Mouse (Mus musculus): Measurements from ENCODE around the gene Mgat1. TPM values are rescaled to one million over a fixed set of nuclear protein-coding genes. Genes with fewer than 3 reads are reported as not detected.

The Mgat1 gene
- polyA plus RNA-seq, 1 experiment: 44.5 TPM

- H3K79me3 ChIP-seq (ENCODE audit: low read depth): no peaks in the 10 kb centered on the region
- H3K79me2 ChIP-seq (ENCODE audit: control insufficient read depth, insufficient read depth): no peaks in the 10 kb centered on the region
- no peaks in the 10 kb centered on the region for H3K36me3 ChIP-seq (ENCODE audit: control insufficient read depth, insufficient read depth)
- H3K27me3 ChIP-seq (ENCODE audit: control insufficient read depth, insufficient read depth, insufficient read length): no peaks in the 10 kb centered on the region
- no peak overlapping the region for H3K4me3 ChIP-seq (ENCODE audit: insufficient read depth, poor library complexity, severe bottlenecking)
- H3ac ChIP-seq (ENCODE audit: control insufficient read depth, insufficient read length, low read depth): no peak overlapping the region
- TF ChIP-seq CEBPB (IDR thresholded peaks at IDR 0.05; ENCODE audit: low read depth) (no peak), CTCF (IDR thresholded peaks at IDR 0.05; ENCODE audit: control insufficient read depth, insufficient read depth, insufficient read length) (no peak), MYOG (IDR thresholded peaks at IDR 0.05; ENCODE audit: control insufficient read depth, extremely low read depth, insufficient read length) (no peak), FOSL1 (IDR thresholded peaks at IDR 0.05; ENCODE audit: insufficient read depth, low read length, poor library complexity, severe bottlenecking) (no peak), MAX (IDR thresholded peaks at IDR 0.05) (no peak), MYOD1 (IDR thresholded peaks at IDR 0.05; ENCODE audit: control insufficient read depth, insufficient read length, low read depth) (no peak), USF1 (IDR thresholded peaks at IDR 0.05; ENCODE audit: low read depth) (no peak)
Measured at GRCm38 (mm10) chr11:49241471-49241870, 2.5 kb upstream of the Mgat1 start.

- Histone ChIP-seq H3K27me3 (ENCODE audit: control insufficient read depth, insufficient read depth, insufficient read length) (no peaks in the 10 kb centered on the region), H3ac (ENCODE audit: control insufficient read depth, insufficient read length, low read depth) (peak overlapping the region; percentile 45), H3K4me3 (ENCODE audit: insufficient read depth, poor library complexity, severe bottlenecking) (peak overlapping the region; percentile 39), H3K79me3 (ENCODE audit: low read depth) (no peaks in the 10 kb centered on the region), H3K36me3 (ENCODE audit: control insufficient read depth, insufficient read depth) (no peaks in the 10 kb centered on the region), H3K79me2 (ENCODE audit: control insufficient read depth, insufficient read depth) (no peaks in the 10 kb centered on the region)
- no peak for TF ChIP-seq CTCF (IDR thresholded peaks at IDR 0.05; ENCODE audit: control insufficient read depth, insufficient read depth, insufficient read length)
- TF ChIP-seq CEBPB (IDR thresholded peaks at IDR 0.05; ENCODE audit: low read depth): peak; percentile 14
- peak; percentile 82 for TF ChIP-seq USF1 (IDR thresholded peaks at IDR 0.05; ENCODE audit: low read depth)
Measured at GRCm38 (mm10) chr11:49242944-49243626, 906 bp upstream of the Mgat1 start.

- H3K79me2 ChIP-seq (ENCODE audit: control insufficient read depth, insufficient read depth): peaks cover 7% of the 10 kb centered on the region
- H3K27me3 ChIP-seq (ENCODE audit: control insufficient read depth, insufficient read depth, insufficient read length): no peaks in the 10 kb centered on the region
- H3K4me3 ChIP-seq (ENCODE audit: insufficient read depth, poor library complexity, severe bottlenecking): peak overlapping the region; percentile 39
- H3K79me3 ChIP-seq (ENCODE audit: low read depth): no peaks in the 10 kb centered on the region
- no peaks in the 10 kb centered on the region for H3K36me3 ChIP-seq (ENCODE audit: control insufficient read depth, insufficient read depth)
- H3ac ChIP-seq (ENCODE audit: control insufficient read depth, insufficient read length, low read depth): peak overlapping the region; percentile 19
- TF ChIP-seq CEBPB (IDR thresholded peaks at IDR 0.05; ENCODE audit: low read depth) (no peak), CTCF (IDR thresholded peaks at IDR 0.05; ENCODE audit: control insufficient read depth, insufficient read depth, insufficient read length) (no peak), USF1 (IDR thresholded peaks at IDR 0.05; ENCODE audit: low read depth) (no peak), MYOG (IDR thresholded peaks at IDR 0.05; ENCODE audit: control insufficient read depth, extremely low read depth, insufficient read length) (no peak), MAX (IDR thresholded peaks at IDR 0.05) (no peak), FOSL1 (IDR thresholded peaks at IDR 0.05; ENCODE audit: insufficient read depth, low read length, poor library complexity, severe bottlenecking) (no peak), MYOD1 (IDR thresholded peaks at IDR 0.05; ENCODE audit: control insufficient read depth, insufficient read length, low read depth) (no peak)
Measured at GRCm38 (mm10) chr11:49244595-49244930, 572 bp downstream of the Mgat1 start.

GRCm38 (mm10) chr11:49245176-49245575, 1.2 kb downstream of the Mgat1 start:
- Histone ChIP-seq H3K4me3 (ENCODE audit: insufficient read depth, poor library complexity, severe bottlenecking) (no peak overlapping the region), H3K79me2 (ENCODE audit: control insufficient read depth, insufficient read depth) (peaks cover 7% of the 10 kb centered on the region)
- TF ChIP-seq MYOG (IDR thresholded peaks at IDR 0.05; ENCODE audit: control insufficient read depth, extremely low read depth, insufficient read length) (no peak), MAX (IDR thresholded peaks at IDR 0.05) (no peak), USF1 (IDR thresholded peaks at IDR 0.05; ENCODE audit: low read depth) (peak; percentile 19)

GRCm38 (mm10) chr11:49245634-49246415, 1.8 kb downstream of the Mgat1 start:
- H3K27me3 ChIP-seq (ENCODE audit: control insufficient read depth, insufficient read depth, insufficient read length): no peaks in the 10 kb centered on the region
- no peak overlapping the region for H3ac ChIP-seq (ENCODE audit: control insufficient read depth, insufficient read length, low read depth)
- TF ChIP-seq CTCF (IDR thresholded peaks at IDR 0.05; ENCODE audit: control insufficient read depth, insufficient read depth, insufficient read length): no peak
- TF ChIP-seq MYOD1 (IDR thresholded peaks at IDR 0.05; ENCODE audit: control insufficient read depth, insufficient read length, low read depth): no peak
- peaks cover 11% of the 10 kb centered on the region for H3K79me2 ChIP-seq (ENCODE audit: control insufficient read depth, insufficient read depth)
- H3K79me3 ChIP-seq (ENCODE audit: low read depth): peaks cover 2% of the 10 kb centered on the region
- H3K36me3 ChIP-seq (ENCODE audit: control insufficient read depth, insufficient read depth): no peaks in the 10 kb centered on the region
- H3K4me3 ChIP-seq (ENCODE audit: insufficient read depth, poor library complexity, severe bottlenecking): no peak overlapping the region

More at GRCm38 (mm10) chr11:49245176-49245575, 1.2 kb downstream of the Mgat1 start:
- H3ac ChIP-seq (ENCODE audit: control insufficient read depth, insufficient read length, low read depth): no peak overlapping the region
- no peaks in the 10 kb centered on the region for H3K36me3 ChIP-seq (ENCODE audit: control insufficient read depth, insufficient read depth)
- H3K27me3 ChIP-seq (ENCODE audit: control insufficient read depth, insufficient read depth, insufficient read length): no peaks in the 10 kb centered on the region
- no peaks in the 10 kb centered on the region for H3K79me3 ChIP-seq (ENCODE audit: low read depth)

- Histone ChIP-seq H3ac (ENCODE audit: control insufficient read depth, insufficient read length, low read depth) (no peak overlapping the region), H3K4me3 (ENCODE audit: insufficient read depth, poor library complexity, severe bottlenecking) (no peak overlapping the region), H3K36me3 (ENCODE audit: control insufficient read depth, insufficient read depth) (peaks cover under 1% of the 10 kb centered on the region), H3K79me2 (ENCODE audit: control insufficient read depth, insufficient read depth) (peaks cover 18% of the 10 kb centered on the region), H3K27me3 (ENCODE audit: control insufficient read depth, insufficient read depth, insufficient read length) (no peaks in the 10 kb centered on the region), H3K79me3 (ENCODE audit: low read depth) (peaks cover 9% of the 10 kb centered on the region)
- TF ChIP-seq FOSL1 (IDR thresholded peaks at IDR 0.05; ENCODE audit: insufficient read depth, low read length, poor library complexity, severe bottlenecking) (no peak), USF1 (IDR thresholded peaks at IDR 0.05; ENCODE audit: low read depth) (no peak), MYOG (IDR thresholded peaks at IDR 0.05; ENCODE audit: control insufficient read depth, extremely low read depth, insufficient read length) (no peak), MYOD1 (IDR thresholded peaks at IDR 0.05; ENCODE audit: control insufficient read depth, insufficient read length, low read depth) (no peak), CTCF (IDR thresholded peaks at IDR 0.05; ENCODE audit: control insufficient read depth, insufficient read depth, insufficient read length) (no peak), CEBPB (IDR thresholded peaks at IDR 0.05; ENCODE audit: low read depth) (no peak), MAX (IDR thresholded peaks at IDR 0.05) (no peak)
Measured at GRCm38 (mm10) chr11:49246523-49246922, 2.5 kb downstream of the Mgat1 start.

All from C2C12 (cell line).